Mouse (Mus musculus) adrenal gland, postnatal 0 days (tissue): ENCODE data around the gene Rnf34. TPM values are rescaled to one million over a fixed set of nuclear protein-coding genes. Genes with fewer than 3 reads are reported as not detected.

Experiments
- polyA plus RNA-seq: library from polyadenylated mRNA; unstranded; fragments of >200 nt; fragmentation: Nextera tagmentation; extraction: Ambion mirVana; gene quantifications from 2 replicates; pipeline ENCODE4 v1.2.1, GENCODE M21; 2015

The Rnf34 gene
- polyA plus RNA-seq, result 18.8 and 25.0 TPM in 2 replicates

GRCm38 (mm10) chr5:122849521-122850318 lies at the start of gene Rnf34:
Rnf34 (plus strand) TSS chr5:122850048.

GRCm38 (mm10) chr5:122820777-122821523 lies 28.9 kb upstream of the Rnf34 start, which contains the start of gene Anapc5:
Anapc5 (minus strand) TSS chr5:122821339.

Other genes with a start within 250 kb of the Rnf34 start
- 27.9 and 29.2 TPM in 2 replicates for gene Ift81, start 235.5 kb upstream of the Rnf34 start, polyA plus RNA-seq
- 3.7 and 5.0 TPM in 2 replicates for gene P2rx7, start 206.1 kb upstream of the Rnf34 start, polyA plus RNA-seq
- 40.0 and 52.6 TPM in 2 replicates for gene P2rx4, start 142.5 kb upstream of the Rnf34 start, polyA plus RNA-seq
- 22.9 and 27.9 TPM in 2 replicates for gene Camkk2, start 70.6 kb upstream of the Rnf34 start, polyA plus RNA-seq
- 219 and 249 TPM in 2 replicates for gene Anapc5, start 28.7 kb upstream of the Rnf34 start, polyA plus RNA-seq
- gene Kdm2b, start 139.8 kb downstream of the Rnf34 start, polyA plus RNA-seq, result 12.7 and 16.7 TPM in 2 replicates
- 16.6 and 17.1 TPM in 2 replicates for gene Orai1, start 165.0 kb downstream of the Rnf34 start, polyA plus RNA-seq
- not detected in 2 replicates for gene Morn3, start 197.0 kb downstream of the Rnf34 start, polyA plus RNA-seq
- 6.9 and 8.4 TPM in 2 replicates for gene Tmem120b, start 218.4 kb downstream of the Rnf34 start, polyA plus RNA-seq